Mouse (Mus musculus): ENCODE measurements around the gene Bcam. TPM values are rescaled to one million over a fixed set of nuclear protein-coding genes. Genes with fewer than 3 reads are reported as not detected.

Gene Bcam
- total and polyA plus RNA-seq, 3 experiments = 2.6 to 8.1 TPM; not detected in 1

- H3K36me3 ChIP-seq (ENCODE audit: control insufficient read depth in 1 of 2, insufficient read depth in 2 of 2, low read length in 2 of 2) = no peaks in the 10 kb centered on the region; a peak in 1 of 4 replicates
Measured at GRCm38 (mm10) chr7:19795236-19795635, 24.4 kb upstream of the Bcam start.

GRCm38 (mm10) chr7:19792701-19793630, 22.1 kb upstream of the Bcam start:
- Histone ChIP-seq H3K9ac (ENCODE audit: control insufficient read depth, low read depth, low read length, poor library complexity, severe bottlenecking) (no peak overlapping the region), H3K27me3 (ENCODE audit: control insufficient read depth in 1 of 2, insufficient read depth in 2 of 2, low read length in 2 of 2) (no peaks in the 10 kb centered on the region), H3K79me2 (ENCODE audit: control insufficient read depth, insufficient read depth, low read length, poor library complexity) (no peaks in the 10 kb centered on the region), H3K9me3 (replicated peaks; ENCODE audit: insufficient read depth, low read length) (no peaks in the 10 kb centered on the region), H3K4me1 (ENCODE audit: control insufficient read depth in 1 of 2, insufficient read depth in 2 of 2, low read length in 2 of 2) (peaks cover 0 to 5% of the 10 kb centered on the region in 2 experiments; a peak in 3 of 4 replicates), H3K4me3 (ENCODE audit: control insufficient read depth in 1 of 2, insufficient read depth in 1 of 2, low read depth in 2 of 2, low read length in 2 of 2) (no peak overlapping the region), H3K36me3 (ENCODE audit: control insufficient read depth in 1 of 2, insufficient read depth in 2 of 2, low read length in 2 of 2) (no peaks in the 10 kb centered on the region; a peak in 1 of 4 replicates), H3K27ac (ENCODE audit: control insufficient read depth, low read depth, low read length) (no peak overlapping the region)
- no peak for TF ChIP-seq RAD21 (IDR thresholded peaks at IDR 0.05; ENCODE audit: low read depth, low read length)
- TF ChIP-seq JUND (IDR thresholded peaks at IDR 0.05; ENCODE audit: low read depth, low read length) = no peak
- no peak for TF ChIP-seq MAZ (IDR thresholded peaks at IDR 0.05; ENCODE audit: low read depth, low read length)
- no peak for TF ChIP-seq ETS1 (IDR thresholded peaks at IDR 0.05; ENCODE audit: low read depth, low read length)
- TF ChIP-seq NELFE (IDR thresholded peaks at IDR 0.05; ENCODE audit: low read depth, low read length) = no peak
- no peak for TF ChIP-seq SIN3A (IDR thresholded peaks at IDR 0.05; ENCODE audit: low read length)
- no peak for TF ChIP-seq CTCF (IDR thresholded peaks at IDR 0.05 in 2 of 3, conservative IDR thresholded peaks at IDR 0.05 in 1 of 3; ENCODE audit: control insufficient read depth in 1 of 3, insufficient read depth in 1 of 3, low read depth in 2 of 3, low read length in 3 of 3, poor library complexity in 1 of 3, severe bottlenecking in 1 of 3)
- DNase-seq (ENCODE audit: low read depth, low spot score) = no peak

More at GRCm38 (mm10) chr7:19795236-19795635, 24.4 kb upstream of the Bcam start:
- no peaks in the 10 kb centered on the region for H3K79me2 ChIP-seq (ENCODE audit: control insufficient read depth, insufficient read depth, low read length, poor library complexity)
- no peak for DNase-seq (ENCODE audit: low read depth, low spot score)
- H3K27me3 ChIP-seq (ENCODE audit: control insufficient read depth in 1 of 2, insufficient read depth in 2 of 2, low read length in 2 of 2) = no peaks in the 10 kb centered on the region
- TF ChIP-seq HCFC1 (IDR thresholded peaks at IDR 0.05; ENCODE audit: low read depth, low read length) (no peak), ZNF384 (IDR thresholded peaks at IDR 0.05; ENCODE audit: low read depth, low read length) (no peak), TCF12 (IDR thresholded peaks at IDR 0.05; ENCODE audit: low read depth, low read length) (no peak), TAL1 (IDR thresholded peaks at IDR 0.05; ENCODE audit: low read length) (no peak), MAFK (IDR thresholded peaks at IDR 0.05; ENCODE audit: borderline replicate concordance, low read depth, low read length) (no peak), ZC3H11A (IDR thresholded peaks at IDR 0.05; ENCODE audit: low read depth, low read length) (no peak), E2F4 (IDR thresholded peaks at IDR 0.05; ENCODE audit: borderline replicate concordance, low read depth, low read length) (no peak), EP300 (IDR thresholded peaks at IDR 0.05; ENCODE audit: low read depth in 1 of 2, low read length in 2 of 2) (no peak), MYB (IDR thresholded peaks at IDR 0.05; ENCODE audit: low read depth, low read length) (no peak), USF1 (IDR thresholded peaks at IDR 0.05; ENCODE audit: low read depth, low read length) (no peak), MXI1 (IDR thresholded peaks at IDR 0.05; ENCODE audit: low read depth, low read length) (no peak), ZKSCAN1 (IDR thresholded peaks at IDR 0.05; ENCODE audit: low read depth, low read length) (no peak), RAD21 (IDR thresholded peaks at IDR 0.05; ENCODE audit: low read depth, low read length) (no peak)
- no peak overlapping the region for H3K9ac ChIP-seq (ENCODE audit: control insufficient read depth, low read depth, low read length, poor library complexity, severe bottlenecking)
- no peak overlapping the region for H3K27ac ChIP-seq (ENCODE audit: control insufficient read depth, low read depth, low read length)
- peaks cover 0 to 4% of the 10 kb centered on the region in 2 experiments; a peak in 3 of 4 replicates for H3K4me1 ChIP-seq (ENCODE audit: control insufficient read depth in 1 of 2, insufficient read depth in 2 of 2, low read length in 2 of 2)
- no peaks in the 10 kb centered on the region for H3K9me3 ChIP-seq (replicated peaks; ENCODE audit: insufficient read depth, low read length)
- no peak overlapping the region for H3K4me3 ChIP-seq (ENCODE audit: control insufficient read depth in 1 of 2, insufficient read depth in 1 of 2, low read depth in 2 of 2, low read length in 2 of 2)
